ENCODE assay signal across 20 mouse cellular contexts in genomic region chr7:36469386-36469785, GRCm38 (mm10).
"Had no signal": no experiment of that assay in that cellular context is flagged by ENCODE, and none has a peak within 500 bp of the region (broad histone marks: within the 10 kb centered on the region; RNA-seq: fewer than 3 reads in every experiment).

No protein-coding gene starts in this region.

- H3K4me1 ChIP-seq: limb, embryonic 10.5 days; limb, embryonic 13.5 days; liver, embryonic 12.5 days; liver, embryonic 15.5 days; midbrain, embryonic 12.5 days; midbrain, embryonic 15.5 days; neural tube, embryonic 12.5 days; neural tube, embryonic 15.5 days had no signal

- H3K4me3 ChIP-seq: layer of hippocampus, adult 2 months; limb, embryonic 10.5 days; limb, embryonic 13.5 days; liver, embryonic 12.5 days; liver, embryonic 15.5 days; midbrain, embryonic 12.5 days; midbrain, embryonic 15.5 days; neural tube, embryonic 12.5 days; neural tube, embryonic 15.5 days had no signal

- H3K36me3 ChIP-seq: limb, embryonic 10.5 days; limb, embryonic 13.5 days; liver, embryonic 12.5 days; liver, embryonic 15.5 days; midbrain, embryonic 12.5 days; midbrain, embryonic 15.5 days; neural tube, embryonic 12.5 days; neural tube, embryonic 15.5 days had no signal

- H3K27ac ChIP-seq: layer of hippocampus, adult 2 months; limb, embryonic 10.5 days; limb, embryonic 13.5 days; liver, embryonic 12.5 days; liver, embryonic 15.5 days; macrophage; midbrain, embryonic 12.5 days; midbrain, embryonic 15.5 days; neural tube, embryonic 12.5 days; neural tube, embryonic 15.5 days; stomach, postnatal 0 days had no signal

- H3K9me3 ChIP-seq: limb, embryonic 10.5 days; limb, embryonic 13.5 days; liver, embryonic 12.5 days; liver, embryonic 15.5 days; midbrain, embryonic 12.5 days; midbrain, embryonic 15.5 days; neural tube, embryonic 12.5 days; neural tube, embryonic 15.5 days had no signal

- DNase-seq: layer of hippocampus, adult 9-11 months; liver; right cerebral cortex, adult 18-20 months; right cerebral cortex, postnatal 14 days; right cerebral cortex, postnatal 4 days; thymus, adult 2 months; thymus, postnatal 14 days; thymus, postnatal 4 days had no signal

- H3K9ac ChIP-seq: limb, embryonic 13.5 days; liver, embryonic 12.5 days; liver, embryonic 15.5 days; midbrain, embryonic 12.5 days; midbrain, embryonic 15.5 days; neural tube, embryonic 12.5 days; neural tube, embryonic 15.5 days had no signal

- H3K4me2 ChIP-seq: limb, embryonic 13.5 days; liver, embryonic 12.5 days; liver, embryonic 15.5 days; midbrain, embryonic 12.5 days; midbrain, embryonic 15.5 days; neural tube, embryonic 12.5 days; neural tube, embryonic 15.5 days had no signal

- H3K27me3 ChIP-seq: limb, embryonic 13.5 days; liver, embryonic 12.5 days; liver, embryonic 15.5 days; midbrain, embryonic 12.5 days; midbrain, embryonic 15.5 days; neural tube, embryonic 12.5 days; neural tube, embryonic 15.5 days had no signal

- ATAC-seq: intestine, postnatal 0 days; liver, embryonic 12.5 days; midbrain, embryonic 15.5 days had no signal
